Mouse (Mus musculus) spleen, adult 2 months (tissue): ENCODE measurements at regions not wholly inside any gene's neighbourhood (a gene's known extent, or its start where the extent isn't known, plus 50 kb on each side); places are given as distances from the start of the nearest gene placed in this dataset.

Source experiments
- DNase-seq, 2 experiments: peaks; one replicate each; pipeline versions ENCODE4 v3.0.0 to v3.0.0-alpha.2; 2012 to 2021; ENCODE audit warnings: low spot score in 2 of 2, low read depth in 1 of 2
- H3K27ac ChIP-seq: fragments of 200-500 bp; 2 replicates; pipeline ENCODE4 v1.5.1; 2012; ENCODE audit warnings: low read length, inconsistent platforms; ENCODE audit not compliant: insufficient read depth
- H3K27me3 ChIP-seq: fragments of 200-500 bp; 2 replicates; pipeline ENCODE4 v1.6.1; 2012; ENCODE audit warnings: mild to moderate bottlenecking, moderate library complexity, low read length, inconsistent platforms; ENCODE audit not compliant: control insufficient read depth, insufficient read depth
- H3K36me3 ChIP-seq: fragments of 200-500 bp; 2 replicates; pipeline ENCODE4 v1.6.1; 2012; ENCODE audit warnings: mild to moderate bottlenecking, low read length, inconsistent platforms; ENCODE audit not compliant: control insufficient read depth, insufficient read depth
- H3K4me1 ChIP-seq: fragments of 200-500 bp; 2 replicates; pipeline ENCODE4 v1.6.1; 2011; ENCODE audit warnings: inconsistent platforms; ENCODE audit not compliant: control insufficient read depth, insufficient read depth, insufficient read length
- H3K4me3 ChIP-seq: fragments of 200-500 bp; 2 replicates; pipeline ENCODE4 v1.5.1; 2011; ENCODE audit warnings: mild to moderate bottlenecking, inconsistent platforms; ENCODE audit not compliant: insufficient read depth, insufficient read length; ENCODE audit errors: extremely low read depth
- CTCF ChIP-seq: fragments of 200-500 bp; IDR thresholded peaks from 2 replicates; pipeline ENCODE4 v1.5.1; 2011; ENCODE audit warnings: mild to moderate bottlenecking, inconsistent platforms; ENCODE audit not compliant: insufficient read depth, insufficient read length, insufficient replicate concordance; ENCODE audit errors: extremely low read depth
- POLR2A ChIP-seq: fragments of 200-500 bp; IDR thresholded peaks from 2 replicates; pipeline ENCODE4 v1.6.1; 2011; ENCODE audit warnings: low read depth, low read length, inconsistent platforms
- WGBS: fragments of 180-500 bp; shearing (Covaris S2); methylation state at CpG from one replicate; pipeline ENCODE4 v1.1.7; 2018; 5-methylcytosine and 5-hydroxymethylcytosine counted together

DNA sequence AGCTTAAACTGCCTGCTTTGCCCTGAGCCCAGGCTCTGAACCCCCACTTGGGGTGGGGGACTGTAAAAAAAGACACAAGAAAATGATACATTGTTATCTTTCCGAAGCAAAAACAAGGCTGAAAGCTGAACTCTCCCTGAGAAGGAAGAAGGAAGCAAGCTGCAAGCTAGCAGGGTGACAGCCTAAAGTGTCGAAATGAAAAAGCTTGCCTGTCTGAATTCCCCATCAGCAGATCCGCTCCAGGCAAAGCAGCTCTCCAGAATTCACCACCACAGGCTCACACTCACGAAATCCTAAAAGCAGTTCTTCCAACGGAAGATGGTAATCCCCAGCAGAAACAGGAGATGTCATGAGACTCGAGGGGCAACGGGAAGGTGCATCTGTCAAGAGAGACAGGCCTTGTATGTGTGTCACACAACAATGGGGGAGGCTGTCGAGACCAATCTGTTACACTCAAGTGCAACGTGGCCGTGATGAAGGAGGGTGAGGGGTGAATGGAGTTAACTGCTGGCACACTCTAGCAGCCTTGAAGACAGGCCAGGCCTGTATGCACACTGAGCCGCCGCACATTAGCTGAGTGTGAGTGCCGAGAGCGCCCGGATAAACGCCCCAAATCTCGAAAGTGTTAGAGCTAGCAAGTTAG lies 139.5 kb upstream of the A530016L24Rik start:
- TF ChIP-seq POLR2A, result no peak
- TF ChIP-seq CTCF, result no peak
- DNase-seq, result no peak
- 78% methylated on average over 17 of the region's 17 CpGs for WGBS
- no peaks in the 10 kb centered on the region for H3K27me3 ChIP-seq
- no peaks in the 10 kb centered on the region for H3K36me3 ChIP-seq
- no peak overlapping the region for H3K4me3 ChIP-seq
- H3K27ac ChIP-seq, result no peak overlapping the region
- H3K4me1 ChIP-seq, result no peaks in the 10 kb centered on the region

DNA sequence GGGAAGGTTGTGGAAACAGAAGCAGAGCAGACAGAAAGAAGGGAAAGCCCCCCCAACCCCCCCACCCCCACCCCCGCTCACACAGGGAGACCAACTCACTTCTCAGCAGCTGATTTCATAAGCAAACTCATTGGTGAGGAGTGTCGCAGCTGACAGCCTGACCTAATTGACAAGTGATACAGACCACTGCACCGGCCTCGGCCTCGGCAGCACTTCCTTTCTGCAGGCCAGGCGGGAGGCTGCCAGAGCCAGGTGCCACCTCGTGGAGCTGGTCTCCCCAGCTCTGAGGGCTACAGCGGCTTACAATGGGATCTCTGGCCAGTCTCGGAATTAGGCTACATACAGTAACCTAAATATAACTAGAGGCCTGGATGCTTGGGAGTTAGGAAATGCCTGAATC lies 138.5 kb upstream of the A530016L24Rik start:
- TF ChIP-seq CTCF (no peak), POLR2A (no peak)
- WGBS, result 23% methylated on average over 9 of the region's 9 CpGs

DNA sequence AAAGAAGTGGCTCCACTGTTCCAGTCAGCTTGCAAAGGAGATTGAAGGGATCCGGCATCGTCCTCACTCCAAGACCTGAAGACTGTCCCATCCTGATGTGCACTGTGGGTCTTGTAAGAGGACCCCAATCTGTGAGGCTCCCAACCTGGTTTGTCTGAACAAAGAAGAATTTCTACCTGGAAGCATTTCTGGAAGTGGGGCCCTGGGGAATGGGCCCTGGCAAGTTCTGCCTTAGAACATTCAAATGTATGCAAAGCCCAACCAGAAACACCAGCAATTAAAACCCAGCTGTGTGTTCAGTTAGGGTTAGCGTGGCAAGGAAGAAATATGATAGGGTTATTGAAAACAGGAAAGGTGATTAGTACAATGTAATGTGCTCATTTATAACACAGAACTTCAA lies 125.9 kb upstream of the A530016L24Rik start:
- H3K4me3 ChIP-seq, result no peak overlapping the region
- no peaks in the 10 kb centered on the region for H3K4me1 ChIP-seq
- no peak for DNase-seq
- H3K27ac ChIP-seq, result no peak overlapping the region
- H3K27me3 ChIP-seq, result no peaks in the 10 kb centered on the region
- 85% methylated on average over 3 of the region's 3 CpGs for WGBS
- H3K36me3 ChIP-seq, result no peaks in the 10 kb centered on the region
- TF ChIP-seq POLR2A (no peak), CTCF (no peak)

More for the DNA sequence above, 138.5 kb upstream of the A530016L24Rik start:
- H3K27ac ChIP-seq, result no peak overlapping the region
- no peak overlapping the region for H3K4me3 ChIP-seq
- H3K36me3 ChIP-seq, result no peaks in the 10 kb centered on the region
- H3K27me3 ChIP-seq, result no peaks in the 10 kb centered on the region
- no peaks in the 10 kb centered on the region for H3K4me1 ChIP-seq
- DNase-seq, result no peak

GRCm38 (mm10) chr12:112367221-112367620 lies 122.0 kb upstream of the A530016L24Rik start:
- no peak overlapping the region for H3K4me3 ChIP-seq
- no peaks in the 10 kb centered on the region for H3K4me1 ChIP-seq
- H3K36me3 ChIP-seq, result no peaks in the 10 kb centered on the region
- H3K27me3 ChIP-seq, result no peaks in the 10 kb centered on the region
- DNase-seq, result no peak
- WGBS, result 81% methylated on average over 4 of the region's 4 CpGs
- no peak for TF ChIP-seq POLR2A
- no peak for TF ChIP-seq CTCF
- H3K27ac ChIP-seq, result no peak overlapping the region

- DNase-seq, result no peak
These were observed 121.1 kb upstream of the A530016L24Rik start for GRCm38 (mm10) chr12:112368112-112368511.

GRCm38 (mm10) chr12:112369581-112370371 lies 119.5 kb upstream of the A530016L24Rik start:
- no peak overlapping the region for H3K27ac ChIP-seq
- no peak for DNase-seq
- no peak for TF ChIP-seq CTCF
- no peak for TF ChIP-seq POLR2A
- WGBS, result 66% methylated on average over 15 of the region's 15 CpGs
- H3K36me3 ChIP-seq, result no peaks in the 10 kb centered on the region
- no peaks in the 10 kb centered on the region for H3K27me3 ChIP-seq
- no peak overlapping the region for H3K4me3 ChIP-seq
- no peaks in the 10 kb centered on the region for H3K4me1 ChIP-seq

More at GRCm38 (mm10) chr12:112368112-112368511, 121.1 kb upstream of the A530016L24Rik start:
- H3K27ac ChIP-seq, result no peak overlapping the region
- no peak overlapping the region for H3K4me3 ChIP-seq
- H3K4me1 ChIP-seq, result no peaks in the 10 kb centered on the region
- TF ChIP-seq POLR2A (no peak), CTCF (no peak)
- H3K27me3 ChIP-seq, result no peaks in the 10 kb centered on the region
- WGBS, result 74% methylated on average over 6 of the region's 6 CpGs
- H3K36me3 ChIP-seq, result no peaks in the 10 kb centered on the region
